Mouse (Mus musculus) liver, embryonic 14.5 days (tissue): ENCODE results near the gene Pdcd1lg2.

ENCODE experiments used
- CTCF ChIP-seq: IDR thresholded peaks from 2 replicates; pipeline ENCODE4 v1.5.1; 2016; ENCODE audit warnings: antibody characterized with exemption, low read depth, control low read depth
- EP300 ChIP-seq: IDR thresholded peaks from 2 replicates; pipeline ENCODE4 v1.6.1; 2016; ENCODE audit warnings: antibody characterized with exemption, low read depth

- TF ChIP-seq EP300 = no peak
- TF ChIP-seq CTCF = no peak
These were observed 73.8 kb downstream of the Pdcd1lg2 start for GRCm38 (mm10) chr19:29484537-29484936.
